Mouse (Mus musculus): Measurements from ENCODE around the gene Dpy30. TPM values are rescaled to one million over a fixed set of nuclear protein-coding genes. Genes with fewer than 3 reads are reported as not detected.

The Dpy30 gene
- polyA plus RNA-seq, 1 experiment from 2014 or later: 218 TPM

DNA sequence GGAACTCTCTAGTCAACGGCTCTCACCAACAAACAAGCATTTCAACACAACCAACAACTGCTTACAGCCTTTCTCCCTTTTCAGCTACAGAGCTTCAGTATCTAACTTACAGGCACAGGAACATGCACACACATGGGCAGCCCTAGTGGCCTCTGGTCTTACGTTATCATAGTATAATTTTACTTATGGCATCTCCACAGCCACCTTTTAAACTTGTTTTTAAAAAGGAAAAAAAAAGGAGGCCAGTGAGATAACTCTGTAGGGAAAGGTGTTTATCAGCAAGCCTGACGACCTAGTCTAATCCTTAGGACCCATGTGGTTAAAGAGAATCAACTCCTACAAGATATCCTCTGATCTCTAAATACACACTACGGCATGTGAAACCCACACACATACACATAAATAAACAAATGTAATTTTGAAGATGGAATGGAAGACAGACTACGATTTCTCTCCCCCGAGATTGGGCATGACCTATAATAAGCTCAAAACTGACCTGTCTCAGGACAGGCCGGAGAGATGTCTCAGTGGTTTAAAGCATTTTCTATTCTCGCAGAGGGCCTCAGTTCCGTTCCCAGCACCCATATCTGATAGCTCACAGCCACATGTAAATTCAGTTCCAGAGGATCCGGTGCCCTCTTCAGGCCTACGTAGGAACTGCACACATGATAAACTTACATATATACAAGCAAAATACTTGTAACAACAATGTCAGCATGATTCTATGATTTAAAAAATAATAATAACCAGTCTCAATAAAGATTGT is 56.1 kb downstream of the Dpy30 start:
- Histone ChIP-seq H3K9ac (no peak overlapping the region), H3K4me2 (replicated peaks) (no peak overlapping the region), H3K4me1 (replicated peaks; ENCODE audit: control insufficient read depth, insufficient read depth, low read length) (peaks cover 19% of the 10 kb centered on the region), H3K9me3 (ENCODE audit: control insufficient read depth, low read length) (no peaks in the 10 kb centered on the region), H3K4me3 (replicated peaks; ENCODE audit: low read length) (no peak overlapping the region), H3K27ac (no peak overlapping the region), H3K27me3 (ENCODE audit: control insufficient read depth, insufficient read depth, low read length) (no peaks in the 10 kb centered on the region), H3K36me3 (replicated peaks; ENCODE audit: control insufficient read depth, insufficient read depth) (no peaks in the 10 kb centered on the region)
- ATAC-seq (ENCODE audit: low FRiP score): no peak
- no peak for DNase-seq (ENCODE audit: low spot score)
- WGBS: 94% methylated on average over 11 of the region's 11 CpGs

DNA sequence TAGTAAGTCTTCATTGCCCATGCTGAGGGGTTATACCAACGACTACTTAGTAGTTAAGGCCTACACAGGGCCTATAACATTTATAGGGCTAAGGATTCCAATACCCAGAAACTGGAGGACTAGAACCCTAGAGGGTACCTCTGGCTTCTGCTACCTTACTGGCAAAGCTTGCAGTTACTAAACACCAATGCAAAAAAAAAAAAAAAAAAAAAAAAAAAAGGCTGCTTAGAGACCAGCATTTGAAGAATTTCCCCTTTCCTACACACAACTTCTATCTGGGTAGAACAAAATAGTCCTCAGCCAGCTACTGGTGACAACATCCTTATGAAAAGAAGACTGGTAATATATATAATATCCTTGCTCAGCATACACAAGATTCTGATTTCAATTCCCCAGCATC is 58.1 kb downstream of the Dpy30 start:
- 76% methylated on average over 1 of the region's 1 CpGs for WGBS
- ATAC-seq (ENCODE audit: low FRiP score) (no peak), DNase-seq (ENCODE audit: low spot score) (no peak)
- Histone ChIP-seq H3K36me3 (replicated peaks; ENCODE audit: control insufficient read depth, insufficient read depth) (no peaks in the 10 kb centered on the region), H3K9ac (0 out of 2 replicates have a peak overlapping the region, but pooled peaks have one; percentile 12), H3K4me1 (replicated peaks; ENCODE audit: control insufficient read depth, insufficient read depth, low read length) (peaks cover 19% of the 10 kb centered on the region), H3K27ac (no peak overlapping the region), H3K9me3 (ENCODE audit: control insufficient read depth, low read length) (no peaks in the 10 kb centered on the region), H3K4me2 (replicated peaks) (no peak overlapping the region), H3K27me3 (ENCODE audit: control insufficient read depth, insufficient read depth, low read length) (no peaks in the 10 kb centered on the region), H3K4me3 (replicated peaks; ENCODE audit: low read length) (no peak overlapping the region)

DNA sequence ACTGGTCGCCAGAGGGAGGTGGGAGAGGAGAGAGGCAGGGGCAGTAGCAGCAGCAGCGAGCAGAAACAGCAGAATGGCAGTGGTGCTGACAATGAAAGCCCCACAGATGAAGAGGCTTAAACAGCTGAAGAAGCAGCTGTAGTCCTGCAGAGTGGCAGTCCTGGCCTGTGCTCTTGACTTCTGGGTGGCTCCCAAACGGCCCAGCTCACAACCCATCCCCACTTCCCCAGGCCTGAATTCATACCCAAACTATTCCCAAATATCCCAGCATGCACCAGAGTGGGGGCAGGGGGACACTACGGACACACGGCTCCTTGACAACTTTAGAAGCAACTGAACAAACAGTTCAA is 58.6 kb downstream of the Dpy30 start:
- 25% methylated on average over 5 of the region's 5 CpGs for WGBS
- Histone ChIP-seq H3K27me3 (ENCODE audit: control insufficient read depth, insufficient read depth, low read length) (no peaks in the 10 kb centered on the region), H3K4me1 (replicated peaks; ENCODE audit: control insufficient read depth, insufficient read depth, low read length) (peaks cover 19% of the 10 kb centered on the region), H3K9ac (0 out of 2 replicates have a peak overlapping the region, but pooled peaks have one; percentile 12), H3K9me3 (ENCODE audit: control insufficient read depth, low read length) (no peaks in the 10 kb centered on the region), H3K36me3 (replicated peaks; ENCODE audit: control insufficient read depth, insufficient read depth) (no peaks in the 10 kb centered on the region), H3K4me2 (replicated peaks) (no peak overlapping the region), H3K27ac (peak overlapping the region; percentile 60), H3K4me3 (replicated peaks; ENCODE audit: low read length) (no peak overlapping the region)
- DNase-seq (ENCODE audit: low spot score) (no peak), ATAC-seq (ENCODE audit: low FRiP score) (peak; percentile 53; the same call in 1 of the 2 replicates)

DNA sequence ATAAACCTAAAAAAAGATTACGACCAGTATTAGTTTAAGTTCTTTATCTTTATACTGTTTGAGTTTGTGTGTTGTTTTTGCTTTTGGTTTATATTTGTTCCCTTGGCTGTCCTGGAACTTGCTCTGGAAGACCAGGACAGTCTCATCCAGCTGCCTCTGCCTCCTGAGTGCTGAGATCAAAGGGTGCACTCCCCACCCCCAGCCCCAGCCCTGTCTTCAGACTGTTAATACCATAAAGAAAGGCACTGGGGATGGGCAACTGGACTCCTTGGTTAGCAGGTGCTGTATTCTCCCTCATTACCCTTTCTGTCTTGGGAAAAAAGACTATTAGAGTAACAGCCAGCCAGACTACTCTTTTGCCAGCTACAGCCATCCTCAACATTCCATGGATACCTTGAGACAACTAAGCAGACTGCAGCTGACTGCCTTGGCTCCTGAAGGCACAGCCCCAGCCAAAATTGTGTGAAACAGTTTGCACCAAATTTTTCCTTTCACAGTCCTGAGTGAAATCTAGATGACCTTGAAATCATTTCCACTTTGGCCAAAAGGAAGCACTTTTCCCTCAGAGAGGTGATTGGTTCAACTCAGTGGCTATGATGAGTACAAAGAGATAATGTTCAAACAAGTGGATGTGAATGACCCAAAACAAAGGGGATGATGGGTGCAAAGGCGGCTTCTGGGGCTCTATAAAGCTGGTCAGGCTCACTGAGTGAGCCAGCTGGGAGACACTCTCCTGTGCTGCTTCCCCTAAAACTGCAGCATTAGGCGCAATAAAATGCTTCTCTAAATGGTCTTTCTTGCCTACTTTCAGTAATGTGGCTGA is 59.2 kb downstream of the Dpy30 start:
- H3K4me2 ChIP-seq (replicated peaks): no peak overlapping the region
- H3K36me3 ChIP-seq (replicated peaks; ENCODE audit: control insufficient read depth, insufficient read depth): no peaks in the 10 kb centered on the region
- ATAC-seq (ENCODE audit: low FRiP score) (0 out of 2 replicates have a peak, but pooled peaks have one; percentile 11), DNase-seq (ENCODE audit: low spot score) (no peak)
- H3K9me3 ChIP-seq (ENCODE audit: control insufficient read depth, low read length): no peaks in the 10 kb centered on the region
- H3K9ac ChIP-seq: 0 out of 2 replicates have a peak overlapping the region, but pooled peaks have one; percentile 12
- no peaks in the 10 kb centered on the region for H3K27me3 ChIP-seq (ENCODE audit: control insufficient read depth, insufficient read depth, low read length)
- peak overlapping the region; percentile 60 for H3K27ac ChIP-seq
- 48% methylated on average over 3 of the region's 3 CpGs for WGBS
- H3K4me3 ChIP-seq (replicated peaks; ENCODE audit: low read length): no peak overlapping the region
- peaks cover 19% of the 10 kb centered on the region for H3K4me1 ChIP-seq (replicated peaks; ENCODE audit: control insufficient read depth, insufficient read depth, low read length)

DNA sequence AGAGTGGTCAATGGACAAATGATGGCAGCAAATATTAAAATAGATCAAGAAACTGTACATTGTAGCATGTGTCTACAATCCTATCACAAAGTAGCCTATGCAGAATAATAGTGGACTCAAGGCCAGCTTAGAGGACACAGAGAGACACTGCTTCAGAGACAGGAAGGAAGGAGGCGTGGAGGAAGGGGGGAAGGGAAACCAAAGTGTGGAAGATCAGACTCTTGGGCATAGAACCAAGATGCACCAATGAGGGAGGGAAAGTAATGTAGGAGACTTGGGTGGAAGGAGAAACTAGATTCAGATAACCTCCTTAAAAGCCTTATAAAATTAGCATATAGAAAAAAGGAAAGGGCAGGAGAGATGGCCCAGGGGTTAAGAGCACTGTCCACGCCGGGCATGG is 61.3 kb downstream of the Dpy30 start:
- Histone ChIP-seq H3K27me3 (ENCODE audit: control insufficient read depth, insufficient read depth, low read length) (no peaks in the 10 kb centered on the region), H3K4me2 (replicated peaks) (no peak overlapping the region), H3K9ac (no peak overlapping the region), H3K9me3 (ENCODE audit: control insufficient read depth, low read length) (no peaks in the 10 kb centered on the region), H3K27ac (no peak overlapping the region), H3K4me3 (replicated peaks; ENCODE audit: low read length) (no peak overlapping the region), H3K4me1 (replicated peaks; ENCODE audit: control insufficient read depth, insufficient read depth, low read length) (peaks cover 19% of the 10 kb centered on the region), H3K36me3 (replicated peaks; ENCODE audit: control insufficient read depth, insufficient read depth) (peaks cover 1% of the 10 kb centered on the region; the same call in 1 of the 2 replicates)
- ATAC-seq (ENCODE audit: low FRiP score) (no peak), DNase-seq (ENCODE audit: low spot score) (no peak)
- WGBS: 94% methylated on average over 3 of the region's 3 CpGs

Other genes starting within 250 kb of the Dpy30 start
- gene Memo1, start 28.4 kb downstream of the Dpy30 start, polyA plus RNA-seq (2014; fragmentation: Nextera tagmentation; extraction: Ambion mirVana): 61.0 and 61.9 TPM in 2 replicates
- gene Spast, start 15.0 kb upstream of the Dpy30 start, polyA plus RNA-seq (2014; fragmentation: Nextera tagmentation; extraction: Ambion mirVana): 54.1 and 54.4 TPM in 2 replicates
- gene Slc30a6, start 71.7 kb upstream of the Dpy30 start, polyA plus RNA-seq (2014; fragmentation: Nextera tagmentation; extraction: Ambion mirVana): 28.1 and 30.8 TPM in 2 replicates
- 0.38 and 0.44 TPM in 2 replicates for gene Nlrc4, start 135.2 kb upstream of the Dpy30 start, polyA plus RNA-seq (2014; fragmentation: Nextera tagmentation; extraction: Ambion mirVana)
- 62.2 TPM in 2 replicates for gene Yipf4, start 165.5 kb upstream of the Dpy30 start, polyA plus RNA-seq (2014; fragmentation: Nextera tagmentation; extraction: Ambion mirVana)
- gene Birc6, start 204.4 kb upstream of the Dpy30 start, polyA plus RNA-seq (2014; fragmentation: Nextera tagmentation; extraction: Ambion mirVana): 87.1 and 98.9 TPM in 2 replicates